Mouse (Mus musculus): ENCODE results near the gene Asb3.

The Asb3 gene

DNA sequence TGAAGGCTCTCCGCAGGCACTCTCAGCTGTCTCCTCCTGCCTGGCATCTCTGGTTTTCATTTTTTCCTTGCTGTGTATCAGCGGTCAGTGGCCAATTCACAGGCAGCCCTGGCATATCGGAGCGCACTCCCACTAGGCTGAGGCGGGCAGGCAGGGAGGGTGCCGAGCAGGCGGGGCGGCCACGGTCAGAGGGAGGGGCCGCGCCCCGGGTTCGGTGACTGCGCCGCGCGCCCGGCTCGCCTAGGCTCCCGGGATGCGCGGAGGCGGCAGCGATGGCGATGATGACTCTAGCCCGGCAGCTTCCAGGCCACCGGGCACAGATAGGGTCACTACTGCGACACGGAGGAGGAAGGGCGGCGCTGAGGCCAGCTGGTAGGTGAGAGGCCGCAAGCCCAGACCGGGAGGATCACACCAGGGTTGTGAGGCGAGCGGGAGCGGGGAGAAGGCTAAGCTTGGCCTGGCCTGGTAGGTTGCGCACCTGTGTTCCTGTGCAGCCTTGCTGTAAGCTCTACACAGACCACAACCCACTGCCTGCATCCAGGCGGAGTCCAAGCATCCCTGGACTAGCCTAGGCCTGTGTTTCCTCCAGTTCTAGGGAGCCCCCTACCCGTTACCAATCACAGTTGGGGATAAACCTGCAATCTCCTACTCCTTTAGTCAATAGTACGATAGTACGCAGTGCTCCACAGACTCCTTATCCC is at the start of gene Asb3, which contains the start of gene Gpr75:
Asb3 (plus strand) TSS at position 246 of the 701 bp plus-strand sequence.
Gpr75 (plus strand) TSS at position 188 of the 701 bp plus-strand sequence.
- in situ Hi-C loops (cut with MboI, MseI), result no loop called here

DNA sequence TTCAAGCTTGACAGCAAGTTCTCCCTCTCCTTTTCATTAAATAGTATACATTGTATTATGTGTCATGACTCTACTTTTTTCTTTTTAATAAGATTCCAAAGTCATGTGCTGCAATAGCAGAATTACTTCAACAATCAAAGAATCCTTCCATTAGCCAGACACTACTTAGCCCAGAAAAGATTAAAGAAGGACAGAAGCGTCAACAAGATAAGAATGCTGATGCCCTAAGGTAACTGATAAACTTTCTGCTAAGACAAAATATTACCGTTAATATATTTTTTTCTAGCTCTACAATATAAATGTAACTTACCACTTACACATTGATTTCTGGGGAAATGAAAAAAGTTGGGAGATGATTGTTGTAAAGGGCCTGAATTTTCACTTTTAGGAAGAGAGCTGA is 46.4 kb upstream of the Asb3 start:
- in situ Hi-C loops (cut with MboI, MseI), result no loop called here

DNA sequence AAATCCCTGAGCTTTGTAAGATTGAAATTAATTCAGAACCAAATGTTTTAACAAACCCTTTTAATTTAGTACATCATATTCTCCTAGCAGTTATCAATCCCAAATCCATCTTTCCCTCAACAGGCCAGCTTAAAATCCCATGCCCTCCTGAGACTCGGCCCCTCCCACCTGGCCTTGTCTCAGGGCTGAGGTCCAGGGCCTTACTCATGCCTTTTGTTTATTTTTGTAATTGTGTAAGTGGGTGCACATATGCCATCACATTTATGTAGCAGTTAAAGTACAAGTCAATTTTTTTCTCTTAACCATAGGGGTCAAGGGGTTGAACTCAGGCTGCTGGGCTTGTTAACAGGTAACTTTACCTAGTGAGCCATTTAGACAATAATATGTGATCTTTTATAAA is 40.9 kb upstream of the Asb3 start:
- in situ Hi-C loops (cut with MboI, MseI), result no loop called here

DNA sequence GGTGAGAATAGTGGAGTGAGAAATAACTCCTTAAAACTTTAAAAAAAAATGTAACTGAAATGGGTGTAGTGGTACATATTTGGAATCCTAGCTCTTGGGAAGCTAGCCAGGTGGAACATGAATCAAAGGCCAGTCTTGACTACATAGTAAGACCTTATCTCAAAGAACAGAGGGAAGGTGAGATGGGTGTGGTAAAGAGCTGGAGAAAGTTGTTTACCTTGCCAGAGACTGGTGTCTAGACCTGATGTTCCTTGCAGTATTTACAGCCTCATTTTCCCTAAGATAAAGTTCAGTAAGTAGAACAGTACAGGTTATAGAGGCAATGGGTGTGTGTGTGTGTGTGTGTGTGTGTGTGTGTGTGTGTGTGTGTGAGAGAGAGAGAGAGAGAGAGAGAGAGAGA is 12.8 kb upstream of the Asb3 start:
- in situ Hi-C loops (cut with MboI, MseI), result no loop called here

DNA sequence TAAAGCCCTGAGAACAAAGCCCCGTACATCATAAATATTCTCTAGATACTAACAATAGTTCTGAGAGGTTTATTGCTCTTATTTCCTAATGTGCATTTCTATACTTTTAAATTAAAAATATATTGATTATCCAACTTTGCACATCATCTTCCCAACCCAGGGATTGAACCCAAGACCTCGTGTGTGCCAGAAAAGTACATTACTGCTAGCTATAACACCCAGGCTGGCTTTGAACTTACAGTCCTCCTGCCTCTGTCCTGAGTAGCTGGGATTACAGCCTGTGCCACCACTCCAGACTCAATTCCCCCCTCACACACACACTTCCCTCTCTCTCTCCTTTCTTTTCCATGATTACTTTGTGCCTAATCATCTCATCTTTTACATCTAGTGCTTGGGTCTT is 2.9 kb downstream of the Asb3 start:
- in situ Hi-C loops (cut with MboI, MseI), result no loop called here

DNA sequence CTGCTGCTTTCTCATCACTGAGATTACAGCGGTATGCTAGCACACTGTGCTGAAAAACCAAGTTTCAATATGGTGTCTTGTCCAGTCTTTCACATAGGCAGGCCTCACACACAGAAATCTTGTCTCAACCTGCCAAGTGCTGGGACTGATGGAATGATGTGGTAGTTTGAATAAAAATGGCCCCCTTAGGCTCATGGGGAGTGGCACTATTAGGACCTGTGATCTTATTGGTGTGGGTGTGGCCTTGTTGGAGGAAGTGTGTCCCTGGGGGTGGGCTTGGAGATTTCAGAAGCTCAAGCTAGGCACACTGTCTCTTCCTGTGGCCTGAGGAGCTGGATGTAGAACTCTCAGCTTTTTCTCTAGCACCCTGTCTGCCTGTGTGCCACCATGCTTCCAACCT is 11.0 kb downstream of the Asb3 start:
- in situ Hi-C loops (cut with MboI, MseI), result no loop called here

DNA sequence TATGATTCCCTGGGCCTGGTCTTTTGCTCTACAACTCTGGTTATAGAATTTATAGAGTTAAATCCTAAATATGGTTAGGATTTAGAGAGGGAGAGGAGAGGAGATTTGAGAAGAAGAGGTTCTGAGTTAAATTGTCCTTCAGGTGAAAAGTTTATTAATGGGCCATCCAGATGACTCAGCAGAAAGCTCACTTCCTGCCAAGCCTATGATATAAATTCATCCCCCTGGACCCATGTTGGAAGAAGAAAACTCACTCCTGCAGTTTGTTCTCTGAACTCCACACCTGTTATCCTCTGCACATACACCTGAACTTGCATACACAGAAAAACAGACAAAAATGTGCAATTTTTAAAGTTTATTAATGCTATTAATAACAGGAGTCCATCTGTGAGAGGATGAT is 14.1 kb downstream of the Asb3 start:
- in situ Hi-C loops (cut with MboI, MseI), result no loop called here

DNA sequence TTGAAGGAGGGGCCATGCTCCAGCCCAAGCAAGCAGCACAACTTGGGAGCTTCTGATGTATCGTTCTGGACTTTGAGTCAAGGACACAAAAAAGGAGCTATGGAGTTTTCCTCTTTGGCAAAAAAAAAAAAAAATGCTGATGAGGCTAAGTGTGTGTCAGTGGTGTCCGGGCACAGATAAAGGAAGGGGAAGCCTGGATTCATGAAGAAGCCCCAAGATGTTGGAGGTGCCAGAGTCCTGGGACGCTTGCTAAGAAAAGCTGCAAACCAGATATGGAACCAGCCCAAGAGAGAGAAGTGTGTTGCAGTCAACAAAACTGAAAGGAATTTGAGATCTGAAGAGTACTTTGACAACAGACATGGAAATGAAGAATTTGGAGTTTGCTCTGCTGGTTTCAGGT is 27.1 kb downstream of the Asb3 start:
- in situ Hi-C loops (cut with MboI, MseI), result loop anchor here (5.0 to 25.0 kb wide), 2 partner anchors 85 to 700 kb away; no protein-coding TSS in a partner anchor

DNA sequence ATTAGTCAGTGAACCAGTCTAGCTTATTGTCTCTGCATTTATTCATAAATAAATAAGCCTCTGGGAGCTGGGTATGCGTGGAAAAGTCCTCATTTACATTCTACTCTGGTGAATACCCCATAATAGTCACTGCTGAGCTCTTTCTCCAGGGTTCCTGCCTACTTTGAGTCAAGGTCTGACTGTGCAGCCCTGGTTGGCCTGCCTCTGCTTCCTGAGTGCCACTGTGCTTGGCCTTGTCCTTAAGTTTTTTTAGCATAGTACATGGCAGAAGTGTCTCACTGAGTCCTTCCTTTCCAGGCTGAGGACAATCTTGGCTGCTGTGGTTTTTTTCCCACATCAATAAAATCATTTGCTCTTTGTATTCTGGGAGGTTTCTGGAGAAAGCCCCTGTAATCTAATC is 35.4 kb downstream of the Asb3 start:
- in situ Hi-C loops (cut with MboI, MseI), result loop anchor here (25.0 kb wide), 1 partner anchor 692 kb away; no protein-coding TSS in a partner anchor

DNA sequence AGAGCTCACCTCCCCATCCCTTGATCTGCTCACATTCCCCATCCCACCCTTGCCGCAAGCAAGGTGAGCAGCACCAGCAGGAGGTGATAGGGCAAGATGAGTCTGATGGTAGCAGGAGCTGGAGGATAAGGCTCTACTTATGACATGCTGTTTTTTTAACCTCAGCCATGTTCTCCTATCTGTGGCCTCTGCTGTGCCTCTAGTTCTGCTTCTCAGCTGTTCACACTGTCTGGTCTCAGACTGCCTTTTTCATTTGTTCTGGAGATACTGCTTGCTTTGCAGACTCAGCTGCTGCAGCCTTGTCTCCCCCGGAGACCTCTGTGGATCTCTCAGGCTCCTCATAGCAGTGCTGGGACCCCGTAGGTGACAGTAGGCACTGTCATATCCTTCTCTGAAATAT is 38.1 kb downstream of the Asb3 start:
- in situ Hi-C loops (cut with MboI, MseI), result loop anchor here (25.0 kb wide), 1 partner anchor 689 kb away; no protein-coding TSS in a partner anchor

DNA sequence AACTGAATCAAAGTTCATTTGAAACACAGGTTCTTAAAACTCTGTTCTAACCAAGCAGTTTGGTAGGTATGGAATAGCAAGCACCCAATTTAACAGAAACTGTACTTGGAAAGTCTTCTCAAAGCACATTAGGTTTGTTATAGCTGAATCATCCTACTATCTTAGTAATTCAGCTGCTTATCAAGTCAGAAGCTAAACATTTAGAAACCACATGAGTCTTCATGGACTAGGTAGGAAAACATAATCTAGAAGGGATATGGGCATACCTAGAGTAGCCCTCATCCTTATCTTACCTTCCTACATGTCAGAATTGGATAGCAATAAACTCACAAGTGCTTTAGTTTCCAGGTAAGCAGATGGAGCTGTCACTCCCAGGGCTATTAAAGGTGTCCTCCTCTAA is 42.9 kb downstream of the Asb3 start:
- in situ Hi-C loops (cut with MboI, MseI), result no loop called here

DNA sequence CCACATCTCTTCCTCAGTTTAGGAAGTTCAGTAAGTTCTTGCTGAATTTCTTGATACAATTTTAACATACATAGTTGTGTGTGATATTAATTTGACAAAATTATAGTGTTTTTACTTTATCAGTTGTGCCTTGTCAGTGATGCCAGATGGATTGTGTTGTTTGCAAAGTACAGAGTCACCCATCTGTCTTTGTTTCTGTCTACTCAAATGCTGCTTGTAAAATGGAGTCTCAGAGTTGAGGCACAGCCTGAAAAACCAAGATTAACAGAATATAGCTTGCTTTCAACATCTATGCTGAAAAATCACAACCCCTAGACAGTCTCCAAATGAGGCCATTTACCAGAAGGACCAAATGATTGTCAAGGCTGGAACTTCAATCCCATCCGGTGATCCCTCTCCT is 43.3 kb downstream of the Asb3 start:
- in situ Hi-C loops (cut with MboI, MseI), result no loop called here

DNA sequence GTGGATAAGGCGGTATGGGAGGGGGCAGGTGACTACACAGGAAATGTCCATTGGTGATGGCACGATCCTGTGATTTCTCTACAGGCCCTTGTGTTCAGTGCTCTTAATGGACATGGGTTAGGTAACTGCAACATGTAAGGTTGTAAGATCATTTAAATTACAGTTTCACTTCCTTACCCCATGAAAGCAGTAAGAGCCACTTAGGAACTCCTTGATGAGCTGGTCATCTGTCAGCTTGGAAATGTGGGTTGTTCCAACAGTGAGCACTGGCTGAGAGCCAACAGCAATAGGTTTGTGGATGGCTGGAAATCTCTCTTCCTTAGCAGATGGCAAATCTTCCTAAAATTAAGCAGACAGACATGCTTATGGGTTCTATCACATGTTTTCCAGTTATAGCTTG is 58.3 kb downstream of the Asb3 start:
- in situ Hi-C loops (cut with MboI, MseI), result no loop called here

DNA sequence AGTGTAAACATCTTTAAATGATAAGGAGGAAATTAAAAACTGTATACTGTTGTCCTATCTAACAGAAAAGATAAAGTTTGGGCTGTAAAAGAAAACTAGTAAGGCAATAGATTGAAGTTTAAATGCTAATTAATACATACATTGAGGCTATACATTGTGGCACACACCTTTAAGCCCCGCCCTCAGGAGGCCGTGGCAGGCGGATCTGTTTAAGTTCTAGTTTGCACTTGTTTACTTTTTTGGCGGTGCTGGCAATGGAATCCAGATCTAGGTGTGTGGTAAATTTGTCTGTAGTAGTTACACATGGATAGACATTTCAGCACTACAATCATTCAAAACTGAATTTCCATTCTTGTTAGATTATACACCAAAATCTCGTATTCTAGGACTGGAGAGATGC is 67.6 kb downstream of the Asb3 start:
- in situ Hi-C loops (cut with MboI, MseI), result no loop called here

DNA sequence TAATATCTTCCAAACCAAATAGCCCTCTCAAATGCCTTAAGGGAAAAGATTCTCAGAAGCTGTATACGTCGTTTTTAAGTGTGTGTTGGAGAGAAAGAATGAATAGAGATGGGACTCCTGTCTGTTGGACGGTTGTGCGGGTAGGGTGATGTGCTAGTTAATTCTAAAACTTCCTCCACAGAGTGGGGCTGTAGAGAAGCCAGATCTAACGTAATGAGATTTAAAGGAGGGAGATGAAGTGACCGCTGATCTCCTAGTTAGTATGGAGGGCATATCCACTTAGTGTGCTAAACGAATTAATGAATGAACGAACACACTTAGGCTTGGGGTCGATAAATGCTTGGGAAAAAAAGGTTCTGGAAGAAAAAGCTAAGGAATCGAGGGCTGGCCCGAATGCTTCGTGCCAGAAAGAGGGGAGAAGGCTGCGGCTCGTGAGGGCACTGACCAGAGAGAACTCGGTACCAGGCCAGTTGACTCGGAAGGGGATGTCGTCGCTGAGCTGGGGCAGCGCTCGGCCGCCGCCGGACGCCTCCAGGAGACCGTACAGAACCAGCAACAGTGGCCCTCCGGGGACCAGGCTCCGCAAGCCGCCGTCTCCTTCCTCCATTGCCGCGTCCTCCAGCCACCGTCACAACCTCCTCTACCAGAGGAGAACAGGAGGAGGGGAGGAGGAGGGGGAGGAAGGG is 68.4 kb downstream of the Asb3 start:
- in situ Hi-C loops (cut with MboI, MseI), result no loop called here

DNA sequence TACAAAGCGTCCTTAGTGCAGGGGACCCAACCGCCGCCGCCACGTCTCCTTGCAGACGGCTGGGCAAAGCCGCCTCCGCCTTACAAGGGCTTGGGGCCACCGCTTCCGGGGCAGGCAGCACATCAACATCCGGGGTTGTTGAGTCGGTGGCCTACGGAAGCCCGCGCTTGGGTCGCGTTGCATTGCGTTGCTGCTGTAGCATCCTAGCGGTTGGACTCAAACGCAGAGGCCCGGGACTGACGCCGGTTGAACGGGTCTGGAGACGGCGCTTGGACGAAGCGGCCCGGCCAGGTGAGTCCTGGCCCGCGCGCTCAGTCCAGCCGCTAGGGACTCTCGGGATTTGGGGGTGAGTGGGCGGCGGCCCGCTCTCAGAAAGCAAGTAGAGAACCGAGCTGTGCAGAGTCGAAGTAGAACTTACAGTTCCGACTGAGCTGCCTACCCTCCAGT is 69.1 kb downstream of the Asb3 start, which contains the start of gene Erlec1:
Erlec1 (minus strand) TSS at position 57 of the 447 bp plus-strand sequence.
- in situ Hi-C loops (cut with MboI, MseI), result no loop called here

DNA sequence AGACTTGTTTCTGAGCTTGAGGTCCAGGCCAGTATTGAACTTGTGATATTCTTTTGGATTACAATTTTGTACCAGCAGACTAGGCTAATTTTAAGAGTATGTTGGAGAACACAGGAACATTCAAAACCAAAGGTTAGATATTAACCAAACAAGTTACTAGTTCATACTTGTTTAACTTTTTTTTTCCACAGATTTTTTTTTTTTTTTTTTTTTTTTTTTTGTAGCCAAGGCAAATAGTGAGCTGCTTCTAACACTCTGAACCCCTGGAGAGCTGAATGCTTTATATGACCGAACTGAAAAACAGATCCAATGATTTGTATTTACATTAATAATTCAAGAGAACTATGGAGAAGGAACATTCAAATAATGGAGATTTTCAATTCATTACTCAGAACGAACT is 100.0 kb downstream of the Asb3 start:
- in situ Hi-C loops (cut with MboI, MseI), result no loop called here

DNA sequence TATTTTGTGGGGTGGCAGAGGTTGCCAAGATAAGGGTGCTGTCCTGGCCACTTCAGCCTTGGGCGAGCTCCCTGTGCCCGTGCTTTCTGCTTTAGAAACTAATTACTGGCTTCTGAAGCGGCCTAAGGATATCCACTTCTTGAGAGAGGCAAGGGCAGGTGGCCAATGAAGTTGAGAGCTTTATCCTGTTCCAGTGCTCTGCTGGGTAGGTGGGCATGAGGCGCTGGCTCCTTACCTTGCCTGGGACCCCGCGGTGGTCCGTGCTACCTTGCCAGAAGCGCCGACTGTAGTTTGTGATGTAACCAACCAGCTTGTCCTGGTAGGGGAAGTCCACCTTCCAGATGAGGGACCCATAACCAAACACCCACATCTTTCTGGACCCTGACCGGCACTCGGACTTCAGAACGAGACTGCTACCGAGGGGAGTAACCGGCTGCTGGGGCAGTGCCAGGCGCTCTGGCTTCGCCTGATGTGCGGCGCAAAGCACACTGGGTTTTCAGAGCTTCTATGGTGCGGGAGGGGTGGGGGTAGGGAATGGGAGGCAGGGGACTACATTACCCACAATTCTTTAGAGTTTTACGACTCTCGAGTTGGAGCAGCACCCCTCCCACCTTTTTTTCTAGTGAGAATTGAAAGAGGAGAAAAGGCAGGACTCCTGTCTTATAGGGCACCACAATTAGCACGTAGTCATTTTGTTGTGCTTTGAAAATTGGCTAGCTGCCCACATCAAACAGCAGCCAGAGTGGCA is 100.8 kb downstream of the Asb3 start, which contains the start of gene Chac2:
Chac2 (minus strand) TSS at position 474 of the 748 bp plus-strand sequence.
- in situ Hi-C loops (cut with MboI, MseI), result no loop called here

DNA sequence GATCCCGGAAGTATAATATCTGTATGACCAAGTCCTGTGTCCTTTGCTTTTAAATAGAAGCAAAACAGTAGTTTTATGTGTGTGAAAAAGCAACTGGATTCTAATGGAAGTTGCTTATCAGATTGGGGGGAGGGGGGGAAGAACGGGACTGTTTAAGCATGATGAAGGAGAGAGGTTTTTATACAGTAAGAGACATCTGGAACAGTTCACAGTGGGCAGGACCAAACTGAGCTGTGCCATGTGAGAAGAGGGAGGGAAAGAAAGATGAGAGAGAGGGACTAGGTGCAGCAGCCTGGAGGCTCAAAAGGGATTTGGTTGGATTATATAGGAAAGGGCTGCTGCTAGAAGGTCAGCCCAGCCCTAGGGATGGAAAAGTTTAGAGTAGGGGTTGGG is 101.4 kb downstream of the Asb3 start:
- in situ Hi-C loops (cut with MboI, MseI), result no loop called here

DNA sequence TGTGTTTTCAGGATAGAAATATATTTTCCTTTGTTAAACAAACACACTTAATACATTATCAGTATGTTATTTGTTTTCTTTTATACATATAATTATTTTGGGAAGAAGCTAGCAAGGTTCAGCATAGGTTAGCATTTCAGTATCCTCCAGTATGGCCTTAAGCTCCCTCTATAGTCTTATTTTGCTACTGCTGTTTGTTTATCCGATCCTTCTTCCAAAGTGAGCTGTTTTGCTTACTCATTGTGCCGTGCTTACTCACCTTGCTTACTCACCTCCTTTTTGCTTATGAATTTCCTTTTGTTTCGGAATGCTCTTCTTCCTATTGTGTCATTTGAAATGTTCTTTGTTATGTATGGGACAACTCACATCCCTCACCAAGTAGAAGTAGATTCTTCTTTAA is 111.5 kb downstream of the Asb3 start:
- in situ Hi-C loops (cut with MboI, MseI), result loop anchor here (5.0 kb wide), 1 partner anchor 84 kb away; no protein-coding TSS in a partner anchor

DNA sequence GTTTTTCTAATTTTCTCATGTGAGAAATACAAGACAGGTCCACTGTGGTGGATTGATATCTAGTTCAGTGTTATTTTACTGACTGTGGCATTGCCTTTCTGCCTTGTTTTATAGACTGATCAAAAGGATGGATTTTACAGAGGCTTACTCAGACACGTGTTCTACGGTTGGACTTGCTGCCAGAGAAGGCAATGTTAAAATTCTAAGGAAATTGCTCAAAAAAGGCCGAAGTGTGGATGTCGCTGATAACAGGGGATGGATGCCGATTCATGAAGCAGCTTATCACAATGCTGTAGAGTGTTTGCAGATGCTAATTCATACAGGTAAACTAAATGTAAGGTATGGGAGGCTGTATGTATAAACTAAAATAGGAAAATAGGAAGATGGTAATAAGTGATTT is 113.0 kb downstream of the Asb3 start:
- in situ Hi-C loops (cut with MboI, MseI), result loop anchor here (5.0 kb wide), 1 partner anchor 86 kb away; no protein-coding TSS in a partner anchor

DNA sequence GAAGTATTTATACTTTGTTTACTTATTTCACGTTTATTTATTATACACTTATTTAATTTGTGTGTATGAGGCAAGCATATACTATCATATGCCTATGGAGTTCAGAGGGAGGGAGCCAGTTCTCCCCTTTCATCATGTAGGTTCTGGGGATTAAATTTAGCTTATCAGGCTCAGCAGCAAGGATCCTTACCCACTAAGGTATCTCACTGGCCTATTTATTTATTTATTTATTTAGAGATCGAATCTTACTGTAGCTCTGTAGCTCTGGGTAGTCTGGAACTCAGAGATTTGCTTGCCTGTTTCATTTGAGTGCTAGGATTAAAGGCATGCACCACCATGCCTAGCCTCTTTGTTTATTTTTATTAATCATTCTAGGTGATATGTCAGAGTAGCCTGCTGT is 113.5 kb downstream of the Asb3 start:
- in situ Hi-C loops (cut with MboI, MseI), result loop anchor here (5.0 kb wide), 1 partner anchor 86 kb away; no protein-coding TSS in a partner anchor
